Mouse (Mus musculus): ENCODE data around the gene Smim4. TPM values are rescaled to one million over a fixed set of nuclear protein-coding genes. Genes with fewer than 3 reads are reported as not detected.

Gene Smim4
- polyA plus RNA-seq, 2 experiments = 28.2 to 62.7 TPM

- no peak for ATAC-seq (ENCODE audit: low FRiP score, low read depth)
- peaks cover 73% of the 10 kb centered on the region for H3K36me3 ChIP-seq (ENCODE audit: control insufficient read depth, insufficient read depth, low read length)
- 97% methylated on average over 4 of the region's 4 CpGs for WGBS
- no peak overlapping the region for H3K9ac ChIP-seq (ENCODE audit: low read depth, low read length, severe bottlenecking)
- H3K9me3 ChIP-seq (ENCODE audit: control insufficient read depth, low read length) = no peaks in the 10 kb centered on the region
- no peak overlapping the region for H3K4me2 ChIP-seq (replicated peaks; ENCODE audit: low read depth, low read length, severe bottlenecking)
- no peaks in the 10 kb centered on the region for H3K27me3 ChIP-seq (ENCODE audit: control insufficient read depth, insufficient read depth, low read length)
- no peak overlapping the region for H3K4me3 ChIP-seq (replicated peaks; ENCODE audit: low read length)
- no peak for TF ChIP-seq POLR2A (IDR thresholded peaks at IDR 0.05; ENCODE audit: borderline replicate concordance, extremely low read depth, insufficient read depth, insufficient read length)
- no peaks in the 10 kb centered on the region for H3K4me1 ChIP-seq (ENCODE audit: control insufficient read depth, insufficient read depth, low read length)
- DNase-seq (ENCODE audit: low spot score) = no peak
- no peak overlapping the region for H3K27ac ChIP-seq (replicated peaks; ENCODE audit: low read depth, low read length)
Measured at GRCm38 (mm10) chr14:31069086-31069733, 59.5 kb downstream of the Smim4 start.

GRCm38 (mm10) chr14:31062277-31062676 lies 66.5 kb downstream of the Smim4 start:
- DNase-seq (ENCODE audit: low spot score) (no peak), ATAC-seq (ENCODE audit: low FRiP score, low read depth) (no peak)
- TF ChIP-seq POLR2A (IDR thresholded peaks at IDR 0.05; ENCODE audit: borderline replicate concordance, extremely low read depth, insufficient read depth, insufficient read length) = no peak
- 59% methylated on average over 1 of the region's 1 CpGs for WGBS
- Histone ChIP-seq H3K4me2 (replicated peaks; ENCODE audit: low read depth, low read length, severe bottlenecking) (no peak overlapping the region), H3K27me3 (ENCODE audit: control insufficient read depth, insufficient read depth, low read length) (no peaks in the 10 kb centered on the region), H3K27ac (replicated peaks; ENCODE audit: low read depth, low read length) (no peak overlapping the region), H3K36me3 (ENCODE audit: control insufficient read depth, insufficient read depth, low read length) (peaks cover 78% of the 10 kb centered on the region), H3K4me1 (ENCODE audit: control insufficient read depth, insufficient read depth, low read length) (no peaks in the 10 kb centered on the region), H3K9me3 (ENCODE audit: control insufficient read depth, low read length) (no peaks in the 10 kb centered on the region), H3K9ac (ENCODE audit: low read depth, low read length, severe bottlenecking) (no peak overlapping the region), H3K4me3 (replicated peaks; ENCODE audit: low read length) (no peak overlapping the region)

- Histone ChIP-seq H3K9me3 (ENCODE audit: control insufficient read depth, low read length) (no peaks in the 10 kb centered on the region), H3K27me3 (ENCODE audit: control insufficient read depth, insufficient read depth, low read length) (no peaks in the 10 kb centered on the region), H3K9ac (ENCODE audit: low read depth, low read length, severe bottlenecking) (no peak overlapping the region), H3K4me2 (replicated peaks; ENCODE audit: low read depth, low read length, severe bottlenecking) (no peak overlapping the region), H3K4me1 (ENCODE audit: control insufficient read depth, insufficient read depth, low read length) (no peaks in the 10 kb centered on the region), H3K36me3 (ENCODE audit: control insufficient read depth, insufficient read depth, low read length) (peaks cover 71% of the 10 kb centered on the region), H3K4me3 (replicated peaks; ENCODE audit: low read length) (no peak overlapping the region), H3K27ac (replicated peaks; ENCODE audit: low read depth, low read length) (no peak overlapping the region)
- ATAC-seq (ENCODE audit: low FRiP score, low read depth) = no peak
- WGBS = 91% methylated on average over 1 of the region's 1 CpGs
- no peak for TF ChIP-seq POLR2A (IDR thresholded peaks at IDR 0.05; ENCODE audit: borderline replicate concordance, extremely low read depth, insufficient read depth, insufficient read length)
- no peak for DNase-seq (ENCODE audit: low spot score)
Measured at GRCm38 (mm10) chr14:31045817-31046216, 82.9 kb downstream of the Smim4 start.

- WGBS = 94% methylated on average over 5 of the region's 5 CpGs
- peaks cover 69% of the 10 kb centered on the region for H3K36me3 ChIP-seq (ENCODE audit: control insufficient read depth, insufficient read depth, low read length)
Measured at GRCm38 (mm10) chr14:31045296-31045695, 83.5 kb downstream of the Smim4 start.

More at GRCm38 (mm10) chr14:31045296-31045695, 83.5 kb downstream of the Smim4 start:
- DNase-seq (ENCODE audit: low spot score) = no peak
- Histone ChIP-seq H3K9me3 (ENCODE audit: control insufficient read depth, low read length) (no peaks in the 10 kb centered on the region), H3K27ac (replicated peaks; ENCODE audit: low read depth, low read length) (no peak overlapping the region), H3K4me1 (ENCODE audit: control insufficient read depth, insufficient read depth, low read length) (no peaks in the 10 kb centered on the region), H3K4me3 (replicated peaks; ENCODE audit: low read length) (no peak overlapping the region), H3K9ac (ENCODE audit: low read depth, low read length, severe bottlenecking) (no peak overlapping the region), H3K4me2 (replicated peaks; ENCODE audit: low read depth, low read length, severe bottlenecking) (no peak overlapping the region), H3K27me3 (ENCODE audit: control insufficient read depth, insufficient read depth, low read length) (no peaks in the 10 kb centered on the region)
- no peak for ATAC-seq (ENCODE audit: low FRiP score, low read depth)
- no peak for TF ChIP-seq POLR2A (IDR thresholded peaks at IDR 0.05; ENCODE audit: borderline replicate concordance, extremely low read depth, insufficient read depth, insufficient read length)

Other genes with a start within 250 kb of the Smim4 start
- gene Mustn1, start 249.8 kb downstream of the Smim4 start, polyA plus RNA-seq (2012; rRNA removed) = 17.7 and 18.1 TPM in 2 replicates
- gene Mustn1, start 249.8 kb downstream of the Smim4 start, polyA plus RNA-seq (2014; fragmentation: Nextera tagmentation; extraction: Ambion mirVana) = 18.8 and 24.8 TPM in 2 replicates
- 0.08 TPM in 2 replicates for gene Itih4, start 242.5 kb downstream of the Smim4 start, polyA plus RNA-seq (2012; rRNA removed)
- not detected in 2 replicates for gene Itih4, start 242.5 kb downstream of the Smim4 start, polyA plus RNA-seq (2014; fragmentation: Nextera tagmentation; extraction: Ambion mirVana)
- 0.13 and 0.21 TPM in 2 replicates for gene Itih3, start 205.2 kb downstream of the Smim4 start, polyA plus RNA-seq (2012; rRNA removed)
- gene Itih3, start 205.2 kb downstream of the Smim4 start, polyA plus RNA-seq (2014; fragmentation: Nextera tagmentation; extraction: Ambion mirVana) = 0.12 and 0.36 TPM in 2 replicates
- 0.03 TPM in 1 of 2 replicates, not detected in the other for gene Itih1, start 185.7 kb downstream of the Smim4 start, polyA plus RNA-seq (2012; rRNA removed)
- not detected in 2 replicates for gene Itih1, start 185.7 kb downstream of the Smim4 start, polyA plus RNA-seq (2014; fragmentation: Nextera tagmentation; extraction: Ambion mirVana)
- gene Nek4, start 177.6 kb downstream of the Smim4 start, polyA plus RNA-seq (2012; rRNA removed) = 8.0 TPM in 2 replicates
- 8.8 and 8.9 TPM in 2 replicates for gene Nek4, start 177.6 kb downstream of the Smim4 start, polyA plus RNA-seq (2014; fragmentation: Nextera tagmentation; extraction: Ambion mirVana)
- gene Glt8d1, start 127.6 kb downstream of the Smim4 start, polyA plus RNA-seq (2012; rRNA removed) = 108 and 128 TPM in 2 replicates
- 67.9 and 70.4 TPM in 2 replicates for gene Glt8d1, start 127.6 kb downstream of the Smim4 start, polyA plus RNA-seq (2014; fragmentation: Nextera tagmentation; extraction: Ambion mirVana)
- gene Spcs1, start 127.3 kb downstream of the Smim4 start, polyA plus RNA-seq (2012; rRNA removed) = 339 and 364 TPM in 2 replicates
- gene Spcs1, start 127.3 kb downstream of the Smim4 start, polyA plus RNA-seq (2014; fragmentation: Nextera tagmentation; extraction: Ambion mirVana) = 423 and 460 TPM in 2 replicates
- 26.8 and 29.5 TPM in 2 replicates for gene Pbrm1, start 109.8 kb downstream of the Smim4 start, polyA plus RNA-seq (2012; rRNA removed)
- gene Pbrm1, start 109.8 kb downstream of the Smim4 start, polyA plus RNA-seq (2014; fragmentation: Nextera tagmentation; extraction: Ambion mirVana) = 88.5 and 92.8 TPM in 2 replicates
- gene Gnl3, start 109.8 kb downstream of the Smim4 start, polyA plus RNA-seq (2012; rRNA removed) = 118 and 139 TPM in 2 replicates
- 105 and 117 TPM in 2 replicates for gene Gnl3, start 109.8 kb downstream of the Smim4 start, polyA plus RNA-seq (2014; fragmentation: Nextera tagmentation; extraction: Ambion mirVana)
- 357 and 464 TPM in 2 replicates for gene Nt5dc2, start 2.1 kb upstream of the Smim4 start, polyA plus RNA-seq (2012; rRNA removed)
- 358 and 361 TPM in 2 replicates for gene Nt5dc2, start 2.1 kb upstream of the Smim4 start, polyA plus RNA-seq (2014; fragmentation: Nextera tagmentation; extraction: Ambion mirVana)
- 68.5 and 81.8 TPM in 2 replicates for gene Stab1, start 39.7 kb upstream of the Smim4 start, polyA plus RNA-seq (2012; rRNA removed)
- 59.5 and 64.4 TPM in 2 replicates for gene Stab1, start 39.7 kb upstream of the Smim4 start, polyA plus RNA-seq (2014; fragmentation: Nextera tagmentation; extraction: Ambion mirVana)
- gene Tnnc1, start 79.4 kb upstream of the Smim4 start, polyA plus RNA-seq (2012; rRNA removed) = 301 and 458 TPM in 2 replicates
- gene Tnnc1, start 79.4 kb upstream of the Smim4 start, polyA plus RNA-seq (2014; fragmentation: Nextera tagmentation; extraction: Ambion mirVana) = 374 and 483 TPM in 2 replicates
- gene Nisch, start 88.0 kb upstream of the Smim4 start, polyA plus RNA-seq (2012; rRNA removed) = 514 and 640 TPM in 2 replicates
- gene Nisch, start 88.0 kb upstream of the Smim4 start, polyA plus RNA-seq (2014; fragmentation: Nextera tagmentation; extraction: Ambion mirVana) = 339 and 378 TPM in 2 replicates
- 3.7 and 4.0 TPM in 2 replicates for gene Sema3g, start 88.9 kb upstream of the Smim4 start, polyA plus RNA-seq (2012; rRNA removed)
- 0.25 and 0.29 TPM in 2 replicates for gene Sema3g, start 88.9 kb upstream of the Smim4 start, polyA plus RNA-seq (2014; fragmentation: Nextera tagmentation; extraction: Ambion mirVana)
- 9.5 and 10.5 TPM in 2 replicates for gene Phf7, start 122.4 kb upstream of the Smim4 start, polyA plus RNA-seq (2012; rRNA removed)
- 11.8 and 12.3 TPM in 2 replicates for gene Phf7, start 122.4 kb upstream of the Smim4 start, polyA plus RNA-seq (2014; fragmentation: Nextera tagmentation; extraction: Ambion mirVana)
- 90.1 and 108 TPM in 2 replicates for gene Bap1, start 122.5 kb upstream of the Smim4 start, polyA plus RNA-seq (2012; rRNA removed)
- 71.7 and 76.4 TPM in 2 replicates for gene Bap1, start 122.5 kb upstream of the Smim4 start, polyA plus RNA-seq (2014; fragmentation: Nextera tagmentation; extraction: Ambion mirVana)
- 12.1 and 16.6 TPM in 2 replicates for gene Dnah1, start 194.9 kb upstream of the Smim4 start, polyA plus RNA-seq (2012; rRNA removed)
- 5.6 and 7.8 TPM in 2 replicates for gene Dnah1, start 194.9 kb upstream of the Smim4 start, polyA plus RNA-seq (2014; fragmentation: Nextera tagmentation; extraction: Ambion mirVana)
- 37.3 and 44.7 TPM in 2 replicates for gene Capn7, start 207.7 kb upstream of the Smim4 start, polyA plus RNA-seq (2012; rRNA removed)
- 44.1 and 45.6 TPM in 2 replicates for gene Capn7, start 207.7 kb upstream of the Smim4 start, polyA plus RNA-seq (2014; fragmentation: Nextera tagmentation; extraction: Ambion mirVana)